Mouse (Mus musculus) right cerebral cortex, adult 2 months (tissue): ENCODE measurements at regions not wholly inside any gene's neighbourhood (a gene's known extent, or its start where the extent isn't known, plus 50 kb on each side); places are given as distances from the start of the nearest gene placed in this dataset.
"Not testable (repeated sequence)": the region's sequence is repeated elsewhere in the genome, so short reads cannot be mapped to it uniquely, and the experiment has no call there.

Experiments used
- DNase-seq, 2 experiments: peaks; one replicate each; pipeline ENCODE4 v3.0.0; 2021 to 2022; ENCODE audit warnings: low spot score in 2 of 2

GRCm38 (mm10) chr3:81742124-81742523, 190.3 kb upstream of the Ctso start:
- DNase-seq: no peak

- DNase-seq: no peak
Observed at GRCm38 (mm10) chr3:81750164-81750563, 182.2 kb upstream of the Ctso start.

- DNase-seq: no peak
Observed at GRCm38 (mm10) chr3:81752955-81753354, 179.4 kb upstream of the Ctso start.

GRCm38 (mm10) chr3:81760383-81760782, 172.0 kb upstream of the Ctso start:
- DNase-seq: no peak

DNA sequence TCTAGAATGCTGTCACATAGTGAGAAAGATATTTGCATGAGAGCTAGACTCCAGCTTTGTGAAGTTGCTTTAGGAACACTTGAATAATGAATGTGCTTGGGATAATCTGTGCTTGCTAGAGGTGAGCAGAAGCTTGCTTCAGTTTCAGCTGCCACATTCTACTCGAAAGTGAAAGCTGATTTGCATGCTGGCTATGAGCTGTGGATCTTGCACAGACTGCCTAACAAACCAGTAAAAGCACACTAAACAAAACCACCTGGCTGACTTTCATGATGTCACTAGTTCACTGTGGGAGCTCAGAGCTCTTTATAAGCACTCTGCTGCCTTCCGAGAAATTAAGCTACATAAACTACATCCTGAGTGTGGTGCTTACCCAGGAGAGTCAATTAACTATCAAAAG, 171.5 kb upstream of the Ctso start:
- no peak for DNase-seq

- DNase-seq: no peak
Observed at GRCm38 (mm10) chr3:81771812-81772211, 160.6 kb upstream of the Ctso start.

DNA sequence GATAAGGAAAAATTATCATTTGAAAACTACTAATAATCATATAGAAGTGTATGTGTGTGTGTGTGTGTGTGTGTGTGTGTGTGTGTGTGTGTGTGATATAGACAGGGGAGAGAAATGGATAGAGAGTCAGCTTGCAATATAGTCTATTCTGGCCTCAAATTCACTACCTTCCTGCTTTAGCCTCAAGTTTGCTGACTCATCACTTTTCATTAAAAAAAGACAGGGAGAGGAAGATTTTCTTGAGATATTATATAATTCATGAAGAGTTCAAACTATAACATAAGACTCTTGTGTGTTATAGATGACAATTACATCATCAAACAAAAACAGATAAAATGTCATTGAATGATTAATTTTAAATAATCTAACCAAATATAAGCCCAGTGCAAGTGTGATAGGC, 159.4 kb upstream of the Ctso start:
- no peak for DNase-seq

- DNase-seq: no peak
Observed at GRCm38 (mm10) chr3:81782081-81782480, 150.3 kb upstream of the Ctso start.

DNA sequence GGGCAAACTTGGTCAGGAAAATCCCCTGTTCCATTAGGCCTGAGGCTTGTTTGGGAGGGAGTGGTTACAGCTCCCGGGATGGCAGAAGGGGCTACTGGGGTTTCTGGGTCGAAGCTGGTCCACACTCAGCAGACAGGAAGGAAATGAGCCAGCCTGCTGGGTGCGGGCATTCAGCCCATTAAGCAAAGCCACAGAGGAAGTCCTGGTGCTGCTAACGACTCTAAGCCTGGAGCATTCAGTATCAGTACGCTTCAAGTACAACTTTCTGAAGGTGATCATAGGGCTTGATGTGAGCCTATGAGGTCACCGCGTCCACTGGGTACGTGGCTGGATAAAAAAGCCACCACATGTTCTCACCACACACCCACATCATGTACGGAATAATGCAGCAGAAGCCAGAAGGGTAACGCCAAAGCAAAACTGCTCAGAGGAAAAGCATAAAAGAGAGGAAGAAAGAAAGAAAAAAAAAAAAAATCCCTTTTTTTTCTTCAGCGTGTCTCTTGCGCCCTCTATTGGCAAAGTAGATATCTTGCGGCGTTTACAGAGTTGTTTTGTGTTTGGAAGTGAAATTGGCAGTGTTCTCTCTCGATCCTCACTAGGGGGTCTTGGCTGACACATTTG, 149.4 kb upstream of the Ctso start:
- DNase-seq: peak; percentile 37 to 61

DNA sequence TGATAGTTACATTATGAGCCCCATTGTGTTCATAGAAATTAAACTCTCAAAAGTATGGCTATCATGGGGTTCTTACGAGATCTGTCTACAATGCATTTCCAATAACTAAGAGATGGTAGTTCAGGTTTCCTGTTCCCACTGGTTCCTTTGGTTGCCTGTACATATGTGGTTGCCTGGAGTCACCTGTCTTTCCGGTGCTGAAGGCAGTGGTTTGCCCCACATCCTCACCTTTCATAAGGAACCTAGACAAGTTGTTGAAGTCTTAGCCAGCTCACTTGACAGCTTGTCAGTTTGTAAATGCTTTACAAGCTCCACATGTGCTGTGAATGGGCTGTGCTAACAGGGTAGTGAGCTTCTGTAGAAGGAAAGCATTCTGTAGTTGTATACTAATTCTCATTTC, 143.5 kb upstream of the Ctso start:
- no peak for DNase-seq

- DNase-seq: no peak
Observed at GRCm38 (mm10) chr3:81789664-81790063, 142.7 kb upstream of the Ctso start.

- no peak for DNase-seq
Observed at GRCm38 (mm10) chr3:81802096-81802495, 130.3 kb upstream of the Ctso start.

- DNase-seq: no peak
Observed at GRCm38 (mm10) chr3:81805745-81806144, 126.7 kb upstream of the Ctso start.

DNA sequence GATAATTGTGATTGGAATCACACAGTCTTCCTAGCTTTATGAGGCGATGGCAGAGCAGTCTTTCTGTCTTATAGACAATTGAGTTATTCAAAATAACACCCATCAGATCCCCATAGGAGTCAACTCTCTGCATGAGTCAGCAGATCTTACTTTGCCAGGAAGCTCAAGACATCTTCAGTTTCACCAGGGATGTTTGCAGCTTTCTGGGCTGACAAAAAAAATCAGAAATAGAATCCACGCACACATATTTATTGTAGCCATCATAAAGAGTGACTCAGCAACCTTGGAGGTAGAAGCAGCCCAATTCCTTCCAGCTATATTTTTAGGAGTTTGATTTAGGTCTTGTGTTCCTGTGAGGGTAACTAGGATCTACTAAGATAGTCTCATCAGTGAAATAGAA, 122.8 kb upstream of the Ctso start:
- DNase-seq: peak in 1 of 2 experiments; percentile 23

- no peak for DNase-seq
Observed at GRCm38 (mm10) chr3:81820304-81820703, 112.1 kb upstream of the Ctso start.

DNA sequence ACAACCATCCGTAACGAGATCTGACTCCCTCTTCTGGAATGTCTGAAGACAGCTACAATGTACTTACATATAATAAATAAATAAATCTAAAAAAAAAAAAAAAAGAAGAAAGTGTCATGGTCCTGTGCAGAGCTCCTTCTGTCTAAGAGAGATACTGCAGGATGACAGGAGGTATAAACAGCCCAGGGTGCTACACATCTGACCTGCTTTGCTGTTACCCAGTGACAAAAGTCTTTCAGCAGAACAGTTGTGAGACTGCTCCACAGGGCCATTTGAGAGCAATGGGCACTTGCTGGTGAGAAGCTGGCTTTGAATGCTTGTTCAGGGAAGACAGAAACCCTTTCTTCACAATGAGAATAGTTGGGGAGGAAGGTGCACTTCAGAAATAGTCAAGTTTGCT, 102.9 kb upstream of the Ctso start:
- no peak for DNase-seq

DNA sequence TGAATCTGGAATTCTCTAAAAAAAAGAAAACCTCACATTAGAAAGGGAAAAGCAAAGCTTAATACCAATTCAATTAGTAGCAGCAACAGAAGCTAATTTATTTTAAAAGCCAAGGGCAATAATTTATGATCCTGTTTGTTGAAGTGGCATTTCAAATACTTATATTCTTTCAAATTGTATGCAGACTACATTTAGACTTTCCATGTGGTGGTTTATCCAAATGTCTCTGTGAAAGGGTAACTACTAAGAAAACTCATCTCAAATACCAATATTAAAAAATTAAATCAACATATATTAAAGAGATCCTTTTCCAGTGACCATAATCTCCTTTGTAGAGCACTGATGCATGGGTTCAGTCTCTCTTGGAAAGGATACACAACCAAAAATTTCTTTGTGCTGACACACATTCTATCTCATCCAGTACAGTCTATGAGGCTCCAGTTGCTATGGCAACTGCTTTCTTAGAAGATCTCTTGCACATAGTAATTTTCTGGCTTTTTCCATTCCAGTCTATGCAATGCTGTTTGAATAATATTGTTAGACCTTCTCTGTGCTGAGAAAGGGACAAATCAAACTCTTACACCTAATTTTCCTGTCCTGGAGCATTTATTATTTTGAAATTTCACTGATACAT, 102.3 kb upstream of the Ctso start:
- peak in 1 of 2 experiments; percentile 37 for DNase-seq

DNA sequence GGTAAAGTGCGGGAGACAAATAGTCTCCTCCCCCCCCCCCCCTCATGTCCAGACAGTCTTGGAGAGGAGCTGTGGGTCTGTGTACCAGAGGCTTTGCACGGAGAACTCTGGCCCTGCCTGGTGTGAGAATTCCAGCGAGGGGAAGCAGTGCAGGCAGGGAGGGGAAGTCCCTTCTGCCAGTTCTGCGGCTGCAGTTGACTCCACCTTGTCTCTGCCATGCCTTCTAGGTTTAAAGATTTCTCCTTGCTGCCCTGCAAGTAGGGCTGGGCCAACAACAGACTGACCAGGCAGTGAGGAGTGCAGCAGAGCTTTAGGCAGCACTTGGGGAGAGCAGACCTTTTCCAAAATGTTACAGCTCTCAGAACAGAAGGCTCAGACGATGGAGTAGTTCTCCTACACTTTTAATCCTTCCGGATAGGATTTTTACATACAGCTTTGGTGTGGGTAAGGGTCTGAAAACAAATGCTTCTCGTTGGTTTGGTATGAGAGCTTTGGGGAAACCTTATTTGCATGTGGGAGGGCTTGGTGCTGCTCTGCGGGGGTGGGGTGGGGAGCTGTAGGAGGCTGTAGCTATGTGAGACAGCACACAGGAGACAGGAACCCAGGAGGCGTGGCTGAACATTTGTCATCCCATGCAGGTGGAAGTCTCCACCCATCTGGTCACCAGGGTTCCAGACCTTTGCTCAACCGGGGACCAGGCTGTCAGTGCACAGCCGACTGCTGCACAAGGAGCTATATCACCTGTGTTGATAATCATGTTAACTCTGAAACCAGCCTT, 96.8 kb upstream of the Ctso start:
- DNase-seq: no peak

DNA sequence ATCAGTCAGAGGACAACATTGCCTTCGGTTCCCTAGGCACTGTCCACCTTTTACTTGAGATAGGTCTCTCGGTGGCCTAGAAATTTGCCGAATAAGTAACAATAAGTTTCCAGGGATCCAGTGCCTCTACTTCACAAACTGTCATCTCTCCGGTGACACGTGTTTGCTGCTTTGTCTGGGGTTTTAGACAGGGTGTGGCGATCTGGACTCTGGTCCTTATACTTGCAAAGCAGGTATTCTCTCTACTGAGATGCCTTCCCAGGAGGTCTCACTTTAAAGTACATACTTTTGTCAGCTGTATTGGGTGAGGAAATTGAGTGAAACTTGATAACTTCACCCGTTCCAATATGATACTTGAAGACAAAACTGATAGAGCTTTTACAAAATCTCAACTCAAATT, 95.9 kb upstream of the Ctso start:
- DNase-seq: no peak

DNA sequence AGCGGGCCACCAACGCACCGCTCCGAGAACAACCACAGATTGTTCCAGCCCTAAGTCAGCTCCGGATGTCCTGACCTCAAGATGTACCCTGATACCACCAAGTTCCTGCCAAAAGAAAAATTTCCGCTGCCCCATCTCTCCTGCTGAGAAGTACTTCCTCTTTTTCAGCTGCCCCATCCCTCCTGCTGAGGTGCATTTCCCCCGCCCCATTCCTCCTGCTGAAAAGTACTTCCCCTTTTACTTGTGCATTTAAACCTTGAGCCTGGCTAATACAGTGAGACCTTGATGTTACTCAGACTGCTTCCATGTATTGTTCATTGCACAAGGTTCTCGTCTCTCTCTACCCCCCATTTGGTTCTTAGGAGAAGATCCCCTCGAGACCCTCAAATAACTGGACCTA, 94.3 kb upstream of the Ctso start:
- not testable (repeated sequence) for DNase-seq

- DNase-seq: no peak
Observed at GRCm38 (mm10) chr3:81864487-81864886, 67.9 kb upstream of the Ctso start.
